Mouse (Mus musculus) brain, embryonic 14.5 days (tissue): ENCODE results near the gene Gm7029.

Source experiments
- CTCF ChIP-seq: fragments of 200-500 bp; IDR thresholded peaks from 2 replicates; pipeline ENCODE4 v1.5.1; 2012; ENCODE audit warnings: inconsistent platforms, mild to moderate bottlenecking, moderate library complexity, borderline replicate concordance; ENCODE audit not compliant: insufficient read depth, insufficient read length; ENCODE audit errors: extremely low read depth
- POLR2A ChIP-seq: fragments of 200-500 bp; IDR thresholded peaks from 2 replicates; pipeline ENCODE4 v1.6.1; 2012; ENCODE audit warnings: mild to moderate bottlenecking, inconsistent platforms, borderline replicate concordance; ENCODE audit not compliant: poor library complexity, insufficient read depth, insufficient read length, severe bottlenecking; ENCODE audit errors: extremely low read depth

GRCm38 (mm10) chr17:33824084-33824996, 49.3 kb upstream of the Gm7029 start, which contains the start of the genes Rps28 and Ndufa7:
- TF ChIP-seq POLR2A (peak; percentile 74; the same call in 1 of the 2 replicates), CTCF (no peak)
